Mouse (Mus musculus): Measurements from ENCODE around the gene Sema3f. TPM values are rescaled to one million over a fixed set of nuclear protein-coding genes. Genes with fewer than 3 reads are reported as not detected.

Sema3f gene
- polyA plus RNA-seq, 1 experiment from 2014 or later: 18.7 TPM

Other genes with a start within 250 kb of the Sema3f start
- 47.7 and 48.7 TPM in 2 replicates for gene Tmem115, start 176.5 kb downstream of the Sema3f start, polyA plus RNA-seq (2014; fragmentation: Nextera tagmentation; extraction: Ambion mirVana)
- gene Cyb561d2, start 168.3 kb downstream of the Sema3f start, polyA plus RNA-seq (2014; fragmentation: Nextera tagmentation; extraction: Ambion mirVana): 42.2 and 46.7 TPM in 2 replicates
- gene Nprl2, start 168.2 kb downstream of the Sema3f start, polyA plus RNA-seq (2014; fragmentation: Nextera tagmentation; extraction: Ambion mirVana): 71.5 and 74.9 TPM in 2 replicates
- 1.2 and 2.0 TPM in 2 replicates for gene Zmynd10, start 163.2 kb downstream of the Sema3f start, polyA plus RNA-seq (2014; fragmentation: Nextera tagmentation; extraction: Ambion mirVana)
- 34.1 and 34.9 TPM in 2 replicates for gene Rassf1, start 158.9 kb downstream of the Sema3f start, polyA plus RNA-seq (2014; fragmentation: Nextera tagmentation; extraction: Ambion mirVana)
- 111 and 126 TPM in 2 replicates for gene Tusc2, start 147.2 kb downstream of the Sema3f start, polyA plus RNA-seq (2014; fragmentation: Nextera tagmentation; extraction: Ambion mirVana)
- 60.3 and 70.0 TPM in 2 replicates for gene Hyal2, start 142.5 kb downstream of the Sema3f start, polyA plus RNA-seq (2014; fragmentation: Nextera tagmentation; extraction: Ambion mirVana)
- 3.1 and 4.7 TPM in 2 replicates for gene Hyal1, start 133.5 kb downstream of the Sema3f start, polyA plus RNA-seq (2014; fragmentation: Nextera tagmentation; extraction: Ambion mirVana)
- 13.3 and 15.6 TPM in 2 replicates for gene Naa80, start 131.6 kb downstream of the Sema3f start, polyA plus RNA-seq (2014; fragmentation: Nextera tagmentation; extraction: Ambion mirVana)
- 1.5 and 2.1 TPM in 2 replicates for gene Hyal3, start 129.7 kb downstream of the Sema3f start, polyA plus RNA-seq (2014; fragmentation: Nextera tagmentation; extraction: Ambion mirVana)
- 15.0 and 17.8 TPM in 2 replicates for gene Ifrd2, start 122.8 kb downstream of the Sema3f start, polyA plus RNA-seq (2014; fragmentation: Nextera tagmentation; extraction: Ambion mirVana)
- 2.8 and 5.3 TPM in 2 replicates for gene Sema3b, start 101.2 kb downstream of the Sema3f start, polyA plus RNA-seq (2014; fragmentation: Nextera tagmentation; extraction: Ambion mirVana)
- gene Gnai2, start 75.1 kb downstream of the Sema3f start, polyA plus RNA-seq (2014; fragmentation: Nextera tagmentation; extraction: Ambion mirVana): 234 and 258 TPM in 2 replicates
- gene Slc38a3, start 40.9 kb downstream of the Sema3f start, polyA plus RNA-seq (2014; fragmentation: Nextera tagmentation; extraction: Ambion mirVana): 31.3 and 36.6 TPM in 2 replicates
- gene Gnat1, start 30.8 kb downstream of the Sema3f start, polyA plus RNA-seq (2014; fragmentation: Nextera tagmentation; extraction: Ambion mirVana): 1.4 and 2.7 TPM in 2 replicates
- 237 and 239 TPM in 2 replicates for gene Rbm5, start 60.5 kb upstream of the Sema3f start, polyA plus RNA-seq (2014; fragmentation: Nextera tagmentation; extraction: Ambion mirVana)
- gene Rbm6, start 162.8 kb upstream of the Sema3f start, polyA plus RNA-seq (2014; fragmentation: Nextera tagmentation; extraction: Ambion mirVana): 87.1 and 96.0 TPM in 2 replicates
- 21.3 and 23.4 TPM in 2 replicates for gene Mon1a, start 177.7 kb upstream of the Sema3f start, polyA plus RNA-seq (2014; fragmentation: Nextera tagmentation; extraction: Ambion mirVana)
- 0.51 and 1.5 TPM in 2 replicates for gene Mst1r, start 196.4 kb upstream of the Sema3f start, polyA plus RNA-seq (2014; fragmentation: Nextera tagmentation; extraction: Ambion mirVana)
- not detected in 2 replicates for gene Actl11, start 218.0 kb upstream of the Sema3f start, polyA plus RNA-seq (2014; fragmentation: Nextera tagmentation; extraction: Ambion mirVana)
- 12.5 and 20.1 TPM in 2 replicates for gene Camkv, start 225.2 kb upstream of the Sema3f start, polyA plus RNA-seq (2014; fragmentation: Nextera tagmentation; extraction: Ambion mirVana)
- gene Traip, start 239.7 kb upstream of the Sema3f start, polyA plus RNA-seq (2014; fragmentation: Nextera tagmentation; extraction: Ambion mirVana): 5.1 and 5.7 TPM in 2 replicates